Mouse (Mus musculus): Measurements from ENCODE around the gene Lce1c. TPM values are rescaled to one million over a fixed set of nuclear protein-coding genes. Genes with fewer than 3 reads are reported as not detected.
"Not testable (repeated sequence)": the region's sequence is repeated elsewhere in the genome, so short reads cannot be mapped to it uniquely, and the experiment has no call there.

Gene Lce1c
- polyA plus RNA-seq, 1 experiment: not detected

DNA sequence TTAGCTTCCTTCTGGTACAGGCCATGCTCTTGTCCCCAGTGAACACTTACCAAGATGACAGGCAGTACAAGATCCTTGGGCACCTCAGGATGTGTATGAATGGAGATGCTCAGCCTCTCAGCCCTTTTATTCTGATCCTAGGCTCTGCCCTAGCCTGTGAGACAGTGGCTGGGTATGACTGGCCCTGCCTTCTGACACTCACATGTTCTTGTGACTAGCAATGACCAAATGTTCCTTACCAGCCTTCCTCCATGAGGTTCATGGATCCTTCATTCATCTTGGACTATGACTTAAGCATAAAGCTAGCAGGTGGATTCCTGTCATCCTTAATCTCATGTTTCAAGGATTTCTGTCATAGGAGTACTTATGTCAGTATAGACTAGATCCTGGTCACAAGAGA lies 8.8 kb upstream of the Lce1c start, which contains the start of gene Lce1a2:
Gene Lce1a2, minus strand, starts transcription at position 101 of the 400 bp plus-strand sequence.
- Histone ChIP-seq H3K36me3 (ENCODE audit: control insufficient read depth, insufficient read depth, low read length, poor library complexity, severe bottlenecking) (no peaks in the 10 kb centered on the region), H3K27ac (ENCODE audit: insufficient read depth, low read length) (no peak within 1 kb of the TSS), H3K27me3 (ENCODE audit: control insufficient read depth, insufficient read depth, low read length, poor library complexity, severe bottlenecking) (no peaks in the 10 kb centered on the region; the same call in 1 of the 2 replicates), H3K4me3 (ENCODE audit: low read depth, low read length) (no peak within 1 kb of the TSS), H3K9ac (ENCODE audit: low read depth, poor library complexity, severe bottlenecking) (no peak within 1 kb of the TSS), H3K9me3 (replicated peaks; ENCODE audit: control insufficient read depth, insufficient read depth, low read length, poor library complexity, severe bottlenecking) (no peaks in the 10 kb centered on the region), H3K4me1 (ENCODE audit: control insufficient read depth, insufficient read depth, low read length) (no peaks in the 10 kb centered on the region)
- TF ChIP-seq POLR2A (IDR thresholded peaks at IDR 0.05; ENCODE audit: insufficient read depth, low read length) (no peak), EP300 (IDR thresholded peaks at IDR 0.05; ENCODE audit: insufficient read depth, low read depth, low read length) (no peak), CTCF (IDR thresholded peaks at IDR 0.05; ENCODE audit: low read depth, low read length) (no peak)

DNA sequence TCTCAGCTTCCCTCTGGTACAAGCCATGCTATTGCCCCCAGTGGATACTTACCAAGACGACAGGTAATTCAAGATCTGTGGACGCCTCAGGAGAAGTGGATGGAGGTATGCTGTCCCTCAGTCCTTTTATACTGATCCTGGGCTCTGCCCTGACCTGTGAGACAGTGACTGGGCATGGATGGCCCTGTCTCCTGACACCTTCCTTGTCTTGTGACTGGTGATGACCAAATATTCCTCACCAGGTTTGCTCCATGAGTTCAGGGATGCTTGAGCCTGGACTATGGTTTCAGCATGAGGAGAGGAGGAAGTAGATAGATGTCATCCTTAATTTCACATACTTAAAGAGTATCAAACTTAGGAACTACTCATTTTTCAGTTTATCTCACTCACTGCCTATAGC lies 8.1 kb downstream of the Lce1c start, which contains the start of gene Lce1d:
Gene Lce1d, minus strand, starts transcription at position 101 of the 400 bp plus-strand sequence.
- H3K9me3 ChIP-seq (replicated peaks; ENCODE audit: control insufficient read depth, insufficient read depth, low read length, poor library complexity, severe bottlenecking): no peaks in the 10 kb centered on the region
- TF ChIP-seq EP300 (IDR thresholded peaks at IDR 0.05; ENCODE audit: insufficient read depth, low read depth, low read length) (no peak), POLR2A (IDR thresholded peaks at IDR 0.05; ENCODE audit: insufficient read depth, low read length) (no peak), CTCF (IDR thresholded peaks at IDR 0.05; ENCODE audit: low read depth, low read length) (no peak)
- H3K36me3 ChIP-seq (ENCODE audit: control insufficient read depth, insufficient read depth, low read length, poor library complexity, severe bottlenecking): no peaks in the 10 kb centered on the region
- no peak within 1 kb of the TSS for H3K4me3 ChIP-seq (ENCODE audit: low read depth, low read length)
- H3K4me1 ChIP-seq (ENCODE audit: control insufficient read depth, insufficient read depth, low read length): no peaks in the 10 kb centered on the region
- no peaks in the 10 kb centered on the region for H3K27me3 ChIP-seq (ENCODE audit: control insufficient read depth, insufficient read depth, low read length, poor library complexity, severe bottlenecking)
- no peak within 1 kb of the TSS for H3K9ac ChIP-seq (ENCODE audit: low read depth, poor library complexity, severe bottlenecking)
- H3K27ac ChIP-seq (ENCODE audit: insufficient read depth, low read length): no peak within 1 kb of the TSS

DNA sequence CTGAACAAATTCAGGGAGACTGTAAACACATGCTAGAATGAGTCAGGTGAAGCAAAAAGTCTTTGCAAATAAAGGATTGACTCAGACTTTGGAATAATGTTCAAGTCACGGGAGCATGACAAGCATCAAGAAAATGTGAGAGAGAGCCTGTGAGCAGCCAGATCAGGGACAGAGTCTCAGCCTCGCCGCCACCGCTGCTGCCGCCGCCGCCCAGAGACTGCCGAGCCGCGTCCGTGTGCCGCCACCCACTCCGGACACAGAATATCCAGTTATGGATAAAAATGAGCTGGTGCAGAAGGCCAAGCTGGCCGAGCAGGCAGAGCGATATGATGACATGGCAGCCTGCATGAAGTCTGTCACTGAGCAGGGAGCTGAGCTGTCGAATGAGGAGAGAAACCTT lies 10.1 kb downstream of the Lce1c start:
- not testable (repeated sequence) for H3K9ac ChIP-seq (ENCODE audit: low read depth, poor library complexity, severe bottlenecking); H3K27ac ChIP-seq (ENCODE audit: insufficient read depth, low read length); H3K36me3 ChIP-seq (ENCODE audit: control insufficient read depth, insufficient read depth, low read length, poor library complexity, severe bottlenecking); H3K9me3 ChIP-seq (replicated peaks; ENCODE audit: control insufficient read depth, insufficient read depth, low read length, poor library complexity, severe bottlenecking); H3K27me3 ChIP-seq (ENCODE audit: control insufficient read depth, insufficient read depth, low read length, poor library complexity, severe bottlenecking); H3K4me1 ChIP-seq (ENCODE audit: control insufficient read depth, insufficient read depth, low read length)
- H3K4me3 ChIP-seq (ENCODE audit: low read depth, low read length): peak overlapping the region; percentile 50

DNA sequence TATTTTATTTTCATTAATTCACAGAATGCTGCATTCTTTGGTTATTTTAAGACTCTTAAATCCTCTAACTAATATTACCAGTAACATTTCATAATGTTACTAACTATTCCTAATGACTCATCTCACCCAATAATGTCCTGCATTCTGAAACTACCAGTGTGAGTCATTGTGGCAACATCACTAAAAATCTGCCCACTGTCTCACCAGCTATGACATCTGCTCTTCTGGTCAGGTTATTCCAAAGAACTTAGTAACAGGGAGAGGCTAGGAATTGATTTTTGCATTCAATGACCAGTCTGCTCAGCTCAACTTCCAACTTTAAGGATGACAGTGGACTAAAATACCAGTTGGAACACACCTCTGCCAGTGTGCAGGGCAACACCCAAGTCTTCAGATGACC lies 12.6 kb downstream of the Lce1c start:
- H3K4me3 ChIP-seq (ENCODE audit: low read depth, low read length): no peak overlapping the region
- no peaks in the 10 kb centered on the region for H3K36me3 ChIP-seq (ENCODE audit: control insufficient read depth, insufficient read depth, low read length, poor library complexity, severe bottlenecking)

DNA sequence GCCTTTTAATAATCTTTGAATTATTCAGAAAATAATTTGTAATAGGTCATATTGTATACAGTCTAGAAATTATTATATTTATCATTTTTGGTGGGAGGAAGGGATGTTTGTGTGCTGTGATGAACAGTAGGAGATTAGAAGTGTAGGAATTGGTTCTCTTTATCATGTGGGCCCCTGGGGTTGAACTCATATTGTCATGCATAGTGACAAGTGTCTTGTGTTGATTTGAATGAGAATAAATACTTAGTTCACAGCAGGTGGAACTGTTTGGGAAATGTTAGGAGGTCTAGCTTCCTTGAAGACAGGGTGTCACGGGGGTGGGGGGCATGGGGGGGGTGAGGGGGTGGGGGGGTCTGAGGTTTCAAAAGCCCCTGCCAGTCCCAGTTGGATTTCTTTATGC lies 15.6 kb downstream of the Lce1c start:
- H3K9me3 ChIP-seq (replicated peaks; ENCODE audit: control insufficient read depth, insufficient read depth, low read length, poor library complexity, severe bottlenecking): no peaks in the 10 kb centered on the region
- no peak for TF ChIP-seq EP300 (IDR thresholded peaks at IDR 0.05; ENCODE audit: insufficient read depth, low read depth, low read length)
- TF ChIP-seq CTCF (IDR thresholded peaks at IDR 0.05; ENCODE audit: low read depth, low read length): no peak
- TF ChIP-seq POLR2A (IDR thresholded peaks at IDR 0.05; ENCODE audit: insufficient read depth, low read length): no peak

More for the DNA sequence above, 12.6 kb downstream of the Lce1c start:
- no peaks in the 10 kb centered on the region for H3K9me3 ChIP-seq (replicated peaks; ENCODE audit: control insufficient read depth, insufficient read depth, low read length, poor library complexity, severe bottlenecking)
- no peak for TF ChIP-seq CTCF (IDR thresholded peaks at IDR 0.05; ENCODE audit: low read depth, low read length)
- no peak for TF ChIP-seq POLR2A (IDR thresholded peaks at IDR 0.05; ENCODE audit: insufficient read depth, low read length)
- no peak for TF ChIP-seq EP300 (IDR thresholded peaks at IDR 0.05; ENCODE audit: insufficient read depth, low read depth, low read length)
- H3K9ac ChIP-seq (ENCODE audit: low read depth, poor library complexity, severe bottlenecking): no peak overlapping the region
- no peak overlapping the region for H3K27ac ChIP-seq (ENCODE audit: insufficient read depth, low read length)
- H3K4me1 ChIP-seq (ENCODE audit: control insufficient read depth, insufficient read depth, low read length): no peaks in the 10 kb centered on the region
- no peaks in the 10 kb centered on the region; the same call in none of the 2 replicates for H3K27me3 ChIP-seq (ENCODE audit: control insufficient read depth, insufficient read depth, low read length, poor library complexity, severe bottlenecking)

DNA sequence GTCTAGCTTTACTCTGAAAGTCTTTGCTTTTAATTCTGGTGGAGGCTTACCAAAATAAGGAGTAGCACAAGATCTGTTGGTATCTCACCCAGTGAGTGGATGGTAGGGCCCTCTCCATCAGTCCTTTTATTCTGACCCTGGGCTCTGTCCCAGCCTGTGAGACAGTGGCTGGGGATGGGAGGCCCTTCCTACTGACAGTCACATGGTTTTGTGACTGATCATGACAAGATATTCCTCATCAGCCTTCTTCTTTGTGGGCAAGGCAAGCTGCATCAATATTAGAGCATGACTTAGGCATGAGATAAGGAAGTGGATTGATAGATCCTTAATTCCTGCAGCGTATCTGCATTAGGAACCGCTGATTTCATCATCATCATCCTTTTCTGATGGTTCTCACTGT lies 29.9 kb downstream of the Lce1c start, which contains the start of gene Lce1e:
Gene Lce1e, minus strand, starts transcription at position 101 of the 400 bp plus-strand sequence.
- Histone ChIP-seq H3K36me3 (ENCODE audit: control insufficient read depth, insufficient read depth, low read length, poor library complexity, severe bottlenecking) (no peaks in the 10 kb centered on the region), H3K4me1 (ENCODE audit: control insufficient read depth, insufficient read depth, low read length) (no peaks in the 10 kb centered on the region), H3K9ac (ENCODE audit: low read depth, poor library complexity, severe bottlenecking) (no peak within 1 kb of the TSS), H3K4me3 (ENCODE audit: low read depth, low read length) (no peak within 1 kb of the TSS), H3K27ac (ENCODE audit: insufficient read depth, low read length) (no peak within 1 kb of the TSS), H3K9me3 (replicated peaks; ENCODE audit: control insufficient read depth, insufficient read depth, low read length, poor library complexity, severe bottlenecking) (no peaks in the 10 kb centered on the region), H3K27me3 (ENCODE audit: control insufficient read depth, insufficient read depth, low read length, poor library complexity, severe bottlenecking) (no peaks in the 10 kb centered on the region)
- TF ChIP-seq CTCF (IDR thresholded peaks at IDR 0.05; ENCODE audit: low read depth, low read length) (no peak), POLR2A (IDR thresholded peaks at IDR 0.05; ENCODE audit: insufficient read depth, low read length) (no peak), EP300 (IDR thresholded peaks at IDR 0.05; ENCODE audit: insufficient read depth, low read depth, low read length) (no peak)

More for the DNA sequence above, 15.6 kb downstream of the Lce1c start:
- H3K9ac ChIP-seq (ENCODE audit: low read depth, poor library complexity, severe bottlenecking): no peak overlapping the region
- no peak overlapping the region for H3K27ac ChIP-seq (ENCODE audit: insufficient read depth, low read length)
- H3K36me3 ChIP-seq (ENCODE audit: control insufficient read depth, insufficient read depth, low read length, poor library complexity, severe bottlenecking): no peaks in the 10 kb centered on the region
- no peak overlapping the region for H3K4me3 ChIP-seq (ENCODE audit: low read depth, low read length)
- H3K4me1 ChIP-seq (ENCODE audit: control insufficient read depth, insufficient read depth, low read length): no peaks in the 10 kb centered on the region
- H3K27me3 ChIP-seq (ENCODE audit: control insufficient read depth, insufficient read depth, low read length, poor library complexity, severe bottlenecking): no peaks in the 10 kb centered on the region; the same call in none of the 2 replicates

All from ES-Bruce4 (cell line).